Mouse (Mus musculus) heart, embryonic 14.5 days (tissue): ENCODE data around the gene Otof. TPM values are rescaled to one million over a fixed set of nuclear protein-coding genes. Genes with fewer than 3 reads are reported as not detected.

Experiments
- ATAC-seq: fragments of 200-750 bp; cut with Nextera tagmentation; 2 replicates; pipeline ENCODE4 v1.8.0; 2017; ENCODE audit warnings: low read depth, moderate TSS enrichment; ENCODE audit not compliant: insufficient number of reproducible peaks, insufficient read depth, low FRiP score
- H3K27ac ChIP-seq, 2 experiments: fragments of 200-500 bp in 1 of 2; fragments of 300-500 bp in 1 of 2; sonication (generic) in 1 of 2; replicated peaks in 1 of 2; 2 replicates each; pipeline ENCODE4 v1.5.1; 2012 to 2014; ENCODE audit warnings: low read depth in 2 of 2, low read length in 2 of 2, control low read depth in 1 of 2, mild to moderate bottlenecking in 1 of 2, mixed read lengths in 1 of 2; ENCODE audit not compliant: control insufficient read depth in 1 of 2, insufficient read depth in 1 of 2
- H3K27me3 ChIP-seq: fragments of 300-500 bp; sonication (generic); 2 replicates; pipeline ENCODE4 v1.6.1; 2014; ENCODE audit warnings: mild to moderate bottlenecking, low read length, control low read depth; ENCODE audit not compliant: control insufficient read depth, insufficient read depth
- H3K36me3 ChIP-seq: fragments of 300-500 bp; sonication (generic); 2 replicates; pipeline ENCODE4 v1.6.1; 2014; ENCODE audit warnings: mild to moderate bottlenecking, control low read depth, low read length, mixed read lengths; ENCODE audit not compliant: control insufficient read depth, insufficient read depth
- H3K4me1 ChIP-seq, 2 experiments: fragments of 200-500 bp in 1 of 2; fragments of 300-500 bp in 1 of 2; sonication (generic) in 1 of 2; 2 replicates each; pipeline ENCODE4 v1.6.1; 2012 to 2014; ENCODE audit warnings: low read length in 2 of 2, control low read depth in 1 of 2, mixed read lengths in 1 of 2; ENCODE audit not compliant: control insufficient read depth in 2 of 2, insufficient read depth in 2 of 2
- H3K4me2 ChIP-seq: fragments of 300-500 bp; sonication (generic); 2 replicates; pipeline ENCODE4 v1.6.1; 2014; ENCODE audit warnings: mild to moderate bottlenecking, low read length
- H3K4me3 ChIP-seq, 2 experiments: fragments of 200-500 bp in 1 of 2; fragments of 300-500 bp in 1 of 2; sonication (generic) in 1 of 2; 2 replicates each; pipeline ENCODE4 v1.5.1; 2012 to 2014; ENCODE audit warnings: low read length in 2 of 2, mild to moderate bottlenecking in 2 of 2, control low read depth in 1 of 2, low read depth in 1 of 2, moderate library complexity in 1 of 2; ENCODE audit not compliant: control insufficient read depth in 1 of 2, insufficient read depth in 1 of 2
- H3K9ac ChIP-seq: fragments of 300-500 bp; sonication (generic); 2 replicates; pipeline ENCODE4 v1.6.1; 2014; ENCODE audit warnings: mild to moderate bottlenecking, low read length
- H3K9me3 ChIP-seq: fragments of 300-500 bp; sonication (generic); 2 replicates; pipeline ENCODE4 v1.6.1; 2016; ENCODE audit warnings: low read length, control low read depth; ENCODE audit not compliant: control insufficient read depth
- WGBS: fragments of 180-500 bp; shearing (Covaris S2); extraction: QIAGEN DNeasy Blood & Tissue Kit; methylation state at CpG from one replicate; pipeline ENCODE4 v1.1.7; 2014; 5-methylcytosine and 5-hydroxymethylcytosine counted together
- polyA plus RNA-seq: library from polyadenylated mRNA; unstranded; fragments of >200 nt; fragmentation: Nextera tagmentation; extraction: Ambion mirVana; gene quantifications from 2 replicates; pipeline ENCODE4 v1.2.1, GENCODE M21; 2014

Otof gene
- polyA plus RNA-seq, 1 experiment from 2014 or later = 0.19 TPM

DNA sequence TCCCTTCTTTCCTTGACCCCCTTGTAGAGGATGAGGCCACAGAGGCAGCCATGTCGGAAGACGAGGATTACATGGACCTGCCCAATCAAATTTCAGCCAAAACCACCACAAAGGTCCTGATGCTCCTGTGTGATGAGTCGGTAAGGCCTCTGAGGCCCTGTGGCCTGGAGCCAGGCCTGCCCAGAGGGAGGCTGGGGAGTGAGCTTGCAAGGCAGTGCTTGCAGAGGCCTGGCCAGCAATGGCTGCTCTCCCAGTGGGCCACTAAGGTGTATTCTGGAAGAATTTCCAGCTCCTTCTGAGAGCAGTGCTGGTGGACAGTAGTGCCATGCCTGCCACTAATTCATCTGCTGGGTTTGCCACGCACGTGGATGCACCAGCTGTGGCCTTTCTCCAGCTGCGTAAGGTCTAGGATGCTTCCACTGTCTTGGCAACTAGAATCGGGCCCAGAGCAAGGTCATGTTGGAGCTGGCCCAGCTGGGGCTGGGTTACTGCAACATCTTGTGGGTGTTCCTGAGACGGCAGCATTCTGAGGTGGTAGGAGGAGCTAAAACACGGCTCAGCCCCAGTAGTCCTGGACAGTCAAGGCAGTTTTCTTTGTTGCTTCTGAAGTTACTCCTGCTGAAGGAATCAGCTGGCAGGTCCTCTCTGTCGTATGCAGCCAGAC lies 103.2 kb downstream of the Otof start:
- WGBS = 76% methylated on average over 10 of the region's 10 CpGs
- Histone ChIP-seq H3K4me2 (no peak overlapping the region), H3K4me3 (no peak overlapping the region)

DNA sequence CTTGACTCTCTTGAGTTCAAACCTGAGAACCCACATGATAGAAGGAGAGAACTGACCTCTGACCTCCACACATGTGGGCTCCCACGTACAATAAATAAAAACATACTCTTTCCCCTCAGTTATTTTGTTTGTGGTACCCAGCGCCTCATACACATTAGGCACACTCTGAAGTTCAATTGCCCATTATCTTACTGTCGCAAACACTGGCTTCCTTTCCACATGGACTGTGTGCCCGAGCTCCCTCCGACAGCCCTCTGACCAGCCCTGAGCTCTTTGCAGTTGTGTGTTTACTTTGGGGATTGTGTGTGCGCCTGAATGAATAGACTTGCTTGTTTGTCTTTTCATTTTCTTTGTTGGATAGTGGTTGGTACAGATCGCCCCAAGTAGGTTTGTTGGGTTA lies 105.1 kb downstream of the Otof start:
- no peak for ATAC-seq
- no peak overlapping the region for H3K4me2 ChIP-seq
- H3K4me3 ChIP-seq = no peak overlapping the region
- peaks cover 5 to 8% of the 10 kb centered on the region in 2 experiments; a peak in 3 of 4 replicates for H3K4me1 ChIP-seq
- H3K36me3 ChIP-seq = no peaks in the 10 kb centered on the region
- no peaks in the 10 kb centered on the region for H3K27me3 ChIP-seq
- no peaks in the 10 kb centered on the region for H3K9me3 ChIP-seq
- H3K27ac ChIP-seq = no peak overlapping the region
- no peak overlapping the region for H3K9ac ChIP-seq
- 75% methylated on average over 7 of the region's 7 CpGs for WGBS

More for the DNA sequence above, 103.2 kb downstream of the Otof start:
- H3K27ac ChIP-seq = no peak overlapping the region
- no peaks in the 10 kb centered on the region for H3K36me3 ChIP-seq
- H3K4me1 ChIP-seq = peaks cover 5 to 8% of the 10 kb centered on the region in 2 experiments; a peak in 3 of 4 replicates
- no peaks in the 10 kb centered on the region for H3K9me3 ChIP-seq
- no peak for ATAC-seq
- H3K9ac ChIP-seq = no peak overlapping the region
- no peaks in the 10 kb centered on the region for H3K27me3 ChIP-seq

DNA sequence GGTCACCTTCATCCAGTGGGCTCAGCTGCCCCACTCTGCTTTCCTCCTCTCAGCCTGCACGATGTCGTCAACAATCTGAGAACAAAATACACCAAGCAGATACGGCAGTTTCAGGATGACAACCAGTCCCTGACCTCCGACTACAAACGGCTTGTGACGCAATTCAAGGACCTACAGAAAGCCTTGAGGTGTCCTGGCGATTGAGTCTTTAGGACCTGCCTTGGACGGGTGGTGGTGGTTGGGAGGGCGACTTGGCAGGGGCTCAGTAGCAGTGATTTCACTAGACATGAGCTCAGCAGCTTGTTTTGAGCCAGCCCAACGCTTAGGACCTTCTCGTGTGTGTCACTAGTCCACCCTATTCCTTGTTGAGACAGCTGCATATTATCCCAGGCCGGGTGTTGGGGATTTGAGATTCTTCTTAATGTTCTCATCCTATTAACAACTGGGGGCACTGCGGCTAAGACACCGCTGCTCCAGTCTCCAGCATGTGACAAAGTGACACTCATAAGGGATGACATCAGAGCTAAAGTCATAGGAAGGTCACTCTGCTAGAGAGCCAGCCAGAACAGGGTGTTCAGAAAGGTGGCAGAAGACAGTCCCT lies 106.1 kb downstream of the Otof start:
- 52% methylated on average over 14 of the region's 14 CpGs for WGBS
- Histone ChIP-seq H3K4me2 (no peak overlapping the region), H3K4me1 (peaks cover 5 to 8% of the 10 kb centered on the region in 2 experiments; a peak in 3 of 4 replicates), H3K36me3 (no peaks in the 10 kb centered on the region), H3K9me3 (no peaks in the 10 kb centered on the region), H3K9ac (no peak overlapping the region), H3K4me3 (no peak overlapping the region), H3K27ac (no peak overlapping the region), H3K27me3 (no peaks in the 10 kb centered on the region)
- no peak for ATAC-seq

DNA sequence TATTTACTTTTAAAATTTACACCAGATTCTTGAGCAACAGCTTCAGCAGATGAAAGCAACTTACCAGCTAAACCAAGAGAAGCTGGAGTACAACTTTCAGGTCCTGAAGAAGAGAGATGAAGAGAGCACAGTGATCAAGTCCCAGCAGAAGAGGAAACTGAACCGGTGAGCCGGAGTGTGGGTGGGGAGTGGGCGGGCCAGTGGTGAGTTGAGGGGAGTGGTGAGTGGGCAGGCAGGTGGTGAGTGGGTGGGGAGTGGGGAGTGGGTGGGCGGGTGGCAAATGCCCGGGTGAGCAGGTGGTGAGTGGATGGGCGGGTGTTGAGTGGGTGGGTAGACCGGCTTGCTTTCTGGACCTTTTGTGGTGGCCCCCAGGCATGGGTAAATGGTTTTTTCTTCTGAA lies 106.6 kb downstream of the Otof start:
- no peak for ATAC-seq
- H3K4me2 ChIP-seq = no peak overlapping the region
- H3K4me1 ChIP-seq = peaks cover 5 to 8% of the 10 kb centered on the region in 2 experiments; a peak in 3 of 4 replicates

DNA sequence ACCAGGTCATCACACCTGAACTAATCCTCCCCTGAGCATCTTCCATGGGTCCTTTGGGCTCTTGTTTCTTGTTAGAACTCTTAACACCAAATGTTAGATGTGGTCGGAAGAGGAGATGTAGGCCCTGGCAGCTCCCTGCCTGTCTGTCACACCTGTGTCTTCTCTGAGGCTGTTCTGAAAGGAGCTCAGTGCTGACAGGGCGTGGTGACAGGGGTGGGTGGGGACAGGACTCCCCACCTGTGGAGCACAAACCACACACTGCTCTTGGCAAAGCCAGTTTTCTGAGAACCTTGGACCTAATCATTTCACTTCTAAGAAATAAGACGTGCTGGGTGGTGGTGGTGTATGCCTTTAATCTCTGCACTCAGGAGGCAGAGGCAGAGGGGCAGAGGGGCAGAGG lies 108.1 kb downstream of the Otof start:
- Histone ChIP-seq H3K4me1 (peaks cover 5 to 8% of the 10 kb centered on the region in 2 experiments; a peak in 3 of 4 replicates), H3K9me3 (no peaks in the 10 kb centered on the region), H3K4me3 (no peak overlapping the region), H3K4me2 (no peak overlapping the region), H3K27ac (no peak overlapping the region), H3K9ac (no peak overlapping the region), H3K27me3 (0 out of 2 replicates have a peak, but pooled peaks cover 2% of the 10 kb centered on the region), H3K36me3 (no peaks in the 10 kb centered on the region)
- no peak for ATAC-seq
- 65% methylated on average over 3 of the region's 3 CpGs for WGBS

More for the DNA sequence above, 106.6 kb downstream of the Otof start:
- H3K27ac ChIP-seq = no peak overlapping the region
- no peaks in the 10 kb centered on the region for H3K27me3 ChIP-seq
- no peaks in the 10 kb centered on the region for H3K9me3 ChIP-seq
- no peaks in the 10 kb centered on the region for H3K36me3 ChIP-seq
- H3K4me3 ChIP-seq = no peak overlapping the region
- no peak overlapping the region for H3K9ac ChIP-seq
- WGBS = 74% methylated on average over 7 of the region's 7 CpGs

DNA sequence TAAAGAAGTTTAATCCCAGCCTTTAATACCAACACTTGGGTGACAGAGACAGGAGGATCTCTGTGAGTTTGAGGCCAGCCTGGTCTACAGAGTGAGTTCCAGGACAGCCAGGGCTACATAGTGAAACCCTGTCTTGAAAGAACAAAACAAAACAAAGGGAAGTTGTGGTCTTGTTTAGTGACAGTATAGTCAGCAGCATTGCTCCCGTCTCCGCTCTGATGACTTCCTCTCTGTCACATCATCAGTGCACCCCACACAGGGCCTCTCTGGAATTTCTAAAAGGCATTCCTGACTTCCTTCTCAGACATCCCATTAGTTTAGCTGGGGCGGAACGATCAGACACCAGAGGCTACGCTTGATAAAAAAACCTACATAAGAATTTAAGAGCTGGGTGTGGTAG lies 117.8 kb downstream of the Otof start:
- Histone ChIP-seq H3K36me3 (no peaks in the 10 kb centered on the region), H3K4me1 (peaks cover 4 to 6% of the 10 kb centered on the region in 2 experiments; a peak in 3 of 4 replicates), H3K9me3 (no peaks in the 10 kb centered on the region), H3K4me3 (no peak overlapping the region), H3K4me2 (no peak overlapping the region), H3K27me3 (peaks cover 13% of the 10 kb centered on the region; the same call in 1 of the 2 replicates), H3K9ac (no peak overlapping the region), H3K27ac (no peak overlapping the region)
- no peak for ATAC-seq
- WGBS = 39% methylated on average over 5 of the region's 5 CpGs

DNA sequence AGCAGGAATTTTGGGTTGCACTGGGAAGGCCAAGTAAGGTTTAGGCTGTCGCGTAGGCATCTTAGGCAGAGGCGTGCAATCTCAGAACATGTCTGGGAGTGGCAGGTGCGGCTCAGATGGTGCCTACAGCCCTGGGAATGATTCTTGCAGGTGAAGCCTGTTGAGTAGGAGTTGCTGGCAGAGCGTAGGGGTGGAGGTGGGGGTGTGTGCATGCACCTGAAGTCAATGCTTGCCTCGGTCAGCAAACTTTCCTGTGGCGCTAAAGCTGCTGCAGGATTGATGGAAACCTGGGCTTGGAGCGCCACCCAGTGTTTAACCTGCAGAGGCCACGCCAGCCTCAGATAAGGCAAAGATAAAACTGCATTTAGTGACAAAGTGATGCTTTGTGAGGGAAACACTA lies 118.6 kb downstream of the Otof start:
- WGBS = under 1% methylated on average over 9 of the region's 9 CpGs
- peak overlapping the region; percentile 67 for H3K4me2 ChIP-seq
- no peak for ATAC-seq
- H3K9me3 ChIP-seq = no peaks in the 10 kb centered on the region
- no peak overlapping the region for H3K27ac ChIP-seq
- peak overlapping the region; percentile 34; the same call in 1 of the 2 replicates for H3K9ac ChIP-seq
- H3K4me1 ChIP-seq = peaks cover 4 to 6% of the 10 kb centered on the region in 2 experiments; a peak in 3 of 4 replicates
- peak overlapping the region; percentile 19 to 24 for H3K4me3 ChIP-seq
- peaks cover 10% of the 10 kb centered on the region; the same call in 1 of the 2 replicates for H3K27me3 ChIP-seq
- no peaks in the 10 kb centered on the region for H3K36me3 ChIP-seq
